Comparison of ENCODE assay signal across 11 mouse cellular contexts in the genomic region with DNA sequence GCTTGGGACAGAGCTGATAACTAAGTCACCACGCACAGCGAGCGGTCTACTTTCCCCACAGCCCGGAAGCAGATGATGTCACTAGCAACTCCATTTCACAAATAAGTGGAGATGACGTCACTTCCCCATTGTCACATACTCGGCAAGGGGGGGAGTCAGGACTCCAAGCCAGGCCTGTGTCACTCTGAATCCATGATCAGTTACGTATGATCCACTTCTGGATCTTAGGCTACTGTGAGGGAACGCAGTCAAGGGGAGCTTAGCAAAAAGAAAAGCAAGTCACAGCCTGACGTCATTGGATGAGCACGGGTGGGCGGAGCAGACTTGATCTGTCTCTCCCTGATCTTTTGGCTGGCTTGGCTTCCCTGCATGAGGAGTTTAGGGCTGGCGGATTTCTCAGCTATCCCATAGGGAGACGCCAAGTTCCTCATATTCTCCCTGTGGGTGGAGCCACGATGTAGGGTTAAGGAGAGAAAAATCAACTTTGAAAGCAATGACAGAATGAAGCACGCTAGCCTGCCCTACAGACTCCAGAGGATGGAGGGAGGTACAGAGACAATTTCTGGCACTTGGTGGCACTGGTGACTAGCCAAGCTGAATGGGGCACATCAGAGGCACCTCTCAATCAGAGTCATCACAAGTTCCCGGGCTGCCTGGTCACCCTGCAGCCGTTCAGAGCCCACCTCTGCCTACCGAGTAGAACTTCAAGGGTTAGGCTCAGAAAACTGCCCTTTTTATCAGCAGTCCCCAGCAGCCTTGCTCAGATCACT. TPM values are rescaled to one million over a fixed set of nuclear protein-coding genes. Genes with fewer than 3 reads are reported as not detected.
DNase-seq lines count a peak whose midpoint lies in the region; ATAC-seq and TF ChIP-seq lines count a peak whose summit lies in the region.
"Had no signal": no experiment of that assay in that cellular context is flagged by ENCODE, and none has a peak within 500 bp of the region (broad histone marks: within the 10 kb centered on the region; RNA-seq: fewer than 3 reads in every experiment).

No protein-coding gene starts in this region.

- no peak for TF ChIP-seq CTCF in thymus, adult 2 months (IDR thresholded peaks at IDR 0.05; ENCODE audit: borderline replicate concordance, control insufficient read depth, extremely low read depth, insufficient read depth, low read length, poor library complexity)

- H3K9ac ChIP-seq in forebrain, embryonic 13.5 days = no peak overlapping the region
- no peak overlapping the region for H3K9ac ChIP-seq in heart, embryonic 12.5 days
- no peak overlapping the region for H3K9ac ChIP-seq in kidney, embryonic 14.5 days (ENCODE audit: low read depth, low read length)
- H3K9ac ChIP-seq: hindbrain, embryonic 15.5 days had no signal

- no peaks in the 10 kb centered on the region for H3K27me3 ChIP-seq in forebrain, embryonic 13.5 days
- no peaks in the 10 kb centered on the region for H3K27me3 ChIP-seq in forebrain, embryonic 10.5 days (ENCODE audit: poor library complexity, severe bottlenecking)
- no peaks in the 10 kb centered on the region for H3K27me3 ChIP-seq in heart, embryonic 12.5 days (replicated peaks)
- H3K27me3 ChIP-seq in kidney, embryonic 14.5 days (ENCODE audit: control insufficient read depth, insufficient read depth, low read length) = no peaks in the 10 kb centered on the region
- H3K27me3 ChIP-seq in thymus, adult 2 months (ENCODE audit: control insufficient read depth, insufficient read depth, low read length) = peaks cover 4% of the 10 kb centered on the region; the same call in 1 of the 2 replicates
- H3K27me3 ChIP-seq: hindbrain, embryonic 15.5 days had no signal

- peak overlapping the region; percentile 22; the same call in 1 of the 2 replicates for H3K27ac ChIP-seq in forebrain, embryonic 13.5 days
- H3K27ac ChIP-seq in forebrain, embryonic 10.5 days = no peak overlapping the region
- H3K27ac ChIP-seq in heart, embryonic 12.5 days (ENCODE audit: poor library complexity, severe bottlenecking) = no peak overlapping the region
- no peak overlapping the region for H3K27ac ChIP-seq in kidney, embryonic 14.5 days (ENCODE audit: low read depth, low read length)
- no peak overlapping the region for H3K27ac ChIP-seq in thymus, adult 2 months (ENCODE audit: control insufficient read depth, insufficient read depth, low read length)
- H3K27ac ChIP-seq: hindbrain, embryonic 15.5 days had no signal

- TF ChIP-seq POLR2A in thymus, adult 2 months (IDR thresholded peaks at IDR 0.05; ENCODE audit: control insufficient read depth, extremely low read depth, insufficient read depth, low read length, poor library complexity) = no peak

- 66% methylated on average over 18 of the region's 18 CpGs for WGBS in forebrain, embryonic 13.5 days
- WGBS in forebrain, embryonic 10.5 days = 77% methylated on average over 18 of the region's 18 CpGs
- 54% methylated on average over 18 of the region's 18 CpGs for WGBS in heart, embryonic 12.5 days
- WGBS in kidney, embryonic 14.5 days = 72% methylated on average over 18 of the region's 18 CpGs
- WGBS in thymus, adult 2 months = 84% methylated on average over 18 of the region's 18 CpGs

- DNase-seq in forebrain, embryonic 10.5 days (ENCODE audit: extremely low spot score, low spot score) = no peak
- DNase-seq in Muller cell, postnatal 12 days (ENCODE audit: inconsistent ontology term) = peak; percentile 48
- peak; percentile 25 for DNase-seq in lung, postnatal 25 days (ENCODE audit: low spot score)
- no peak for DNase-seq in yolk sac, embryonic 10.5 days (ENCODE audit: low spot score)
- DNase-seq in thymus, adult 2 months = no peak
- DNase-seq: midbrain, embryonic 14.5 days; thymus, postnatal 14 days had no signal

- no peak for ATAC-seq in forebrain, embryonic 13.5 days
- 0 out of 2 replicates have a peak, but pooled peaks have one; percentile 2 for ATAC-seq in heart, embryonic 12.5 days (ENCODE audit: insufficient number of reproducible peaks, low FRiP score)
- ATAC-seq in kidney, embryonic 14.5 days (ENCODE audit: low FRiP score, low TSS enrichment) = no peak

- H3K4me3 ChIP-seq in forebrain, embryonic 13.5 days = no peak overlapping the region
- no peak overlapping the region for H3K4me3 ChIP-seq in forebrain, embryonic 10.5 days
- no peak overlapping the region for H3K4me3 ChIP-seq in heart, embryonic 12.5 days
- H3K4me3 ChIP-seq in kidney, embryonic 14.5 days (ENCODE audit: low read length) = no peak overlapping the region
- no peak overlapping the region for H3K4me3 ChIP-seq in thymus, adult 2 months (ENCODE audit: control insufficient read depth, insufficient read depth, low read length)
- H3K4me3 ChIP-seq: hindbrain, embryonic 15.5 days had no signal

- H3K36me3 ChIP-seq in forebrain, embryonic 13.5 days (ENCODE audit: poor library complexity, severe bottlenecking) = peaks cover 57% of the 10 kb centered on the region
- H3K36me3 ChIP-seq in forebrain, embryonic 10.5 days (replicated peaks) = peaks cover 78% of the 10 kb centered on the region
- H3K36me3 ChIP-seq in heart, embryonic 12.5 days = peaks cover 57% of the 10 kb centered on the region
- H3K36me3 ChIP-seq in kidney, embryonic 14.5 days (ENCODE audit: control insufficient read depth, insufficient read depth, low read length) = peaks cover 35% of the 10 kb centered on the region
- no peaks in the 10 kb centered on the region for H3K36me3 ChIP-seq in thymus, adult 2 months (ENCODE audit: control insufficient read depth, insufficient read depth, low read length)

- H3K4me2 ChIP-seq in forebrain, embryonic 13.5 days = no peak overlapping the region
- no peak overlapping the region for H3K4me2 ChIP-seq in heart, embryonic 12.5 days
- H3K4me2 ChIP-seq in kidney, embryonic 14.5 days (replicated peaks; ENCODE audit: low read depth, low read length) = no peak overlapping the region
- H3K4me2 ChIP-seq: hindbrain, embryonic 15.5 days had no signal

- peaks cover 12% of the 10 kb centered on the region for H3K9me3 ChIP-seq in forebrain, embryonic 13.5 days (replicated peaks)
- peaks cover 12% of the 10 kb centered on the region for H3K9me3 ChIP-seq in forebrain, embryonic 10.5 days
- H3K9me3 ChIP-seq in heart, embryonic 12.5 days (replicated peaks) = peaks cover 8% of the 10 kb centered on the region
- peaks cover 6% of the 10 kb centered on the region; the same call in 1 of the 2 replicates for H3K9me3 ChIP-seq in kidney, embryonic 14.5 days (ENCODE audit: control insufficient read depth, low read length)
- H3K9me3 ChIP-seq: hindbrain, embryonic 15.5 days had no signal

- H3K4me1 ChIP-seq in forebrain, embryonic 13.5 days = peaks cover 41% of the 10 kb centered on the region
- H3K4me1 ChIP-seq in forebrain, embryonic 10.5 days = peaks cover 37% of the 10 kb centered on the region
- peaks cover 40% of the 10 kb centered on the region for H3K4me1 ChIP-seq in heart, embryonic 12.5 days (replicated peaks)
- H3K4me1 ChIP-seq in kidney, embryonic 14.5 days (ENCODE audit: control insufficient read depth, insufficient read depth, low read length) = 0 out of 2 replicates have a peak, but pooled peaks cover 9% of the 10 kb centered on the region
- peaks cover 11% of the 10 kb centered on the region for H3K4me1 ChIP-seq in thymus, adult 2 months (replicated peaks; ENCODE audit: control insufficient read depth, insufficient read depth, low read length)

RNA-seq across cellular contexts. Expression of gene Selenon, which starts 3.6 kb away (rescaled TPM):
- polyA plus RNA-seq in forebrain, embryonic 13.5 days (2015; fragmentation: Nextera tagmentation; extraction: Ambion mirVana) = 9.3 and 11.1 TPM in 2 replicates
- 8.3 and 9.3 TPM in 2 replicates for polyA plus RNA-seq in forebrain, embryonic 10.5 days (2016; fragmentation: Nextera tagmentation; extraction: Ambion mirVana)
- polyA plus RNA-seq in heart, embryonic 12.5 days (2016; fragmentation: Nextera tagmentation; extraction: Ambion mirVana) = 31.7 and 31.9 TPM in 2 replicates
- polyA plus RNA-seq in kidney, embryonic 14.5 days (2014; fragmentation: Nextera tagmentation; extraction: Ambion mirVana) = 15.6 and 19.5 TPM in 2 replicates
- polyA plus RNA-seq in thymus, adult 2 months (2012; rRNA removed) = 7.9 and 9.1 TPM in 2 replicates

RNA-seq across cellular contexts. Expression of gene Mtfr1l, which starts 13.2 kb away (rescaled TPM):
- polyA plus RNA-seq in forebrain, embryonic 13.5 days (2015; fragmentation: Nextera tagmentation; extraction: Ambion mirVana) = 132 and 139 TPM in 2 replicates
- polyA plus RNA-seq in forebrain, embryonic 10.5 days (2016; fragmentation: Nextera tagmentation; extraction: Ambion mirVana) = 113 and 115 TPM in 2 replicates
- 151 and 156 TPM in 2 replicates for polyA plus RNA-seq in heart, embryonic 12.5 days (2016; fragmentation: Nextera tagmentation; extraction: Ambion mirVana)
- polyA plus RNA-seq in kidney, embryonic 14.5 days (2014; fragmentation: Nextera tagmentation; extraction: Ambion mirVana) = 114 and 130 TPM in 2 replicates
- 69.2 and 77.3 TPM in 2 replicates for polyA plus RNA-seq in thymus, adult 2 months (2012; rRNA removed)

RNA-seq across cellular contexts. Expression of gene Aunip, which starts 37.6 kb away (rescaled TPM):
- 10.6 and 11.9 TPM in 2 replicates for polyA plus RNA-seq in forebrain, embryonic 13.5 days (2015; fragmentation: Nextera tagmentation; extraction: Ambion mirVana)
- polyA plus RNA-seq in forebrain, embryonic 10.5 days (2016; fragmentation: Nextera tagmentation; extraction: Ambion mirVana) = 30.3 and 32.8 TPM in 2 replicates
- polyA plus RNA-seq in heart, embryonic 12.5 days (2016; fragmentation: Nextera tagmentation; extraction: Ambion mirVana) = 11.4 and 12.0 TPM in 2 replicates
- 5.9 and 20.7 TPM in 2 replicates for polyA plus RNA-seq in kidney, embryonic 14.5 days (2014; fragmentation: Nextera tagmentation; extraction: Ambion mirVana)
- polyA plus RNA-seq in thymus, adult 2 months (2012; rRNA removed) = 2.1 and 3.8 TPM in 2 replicates

RNA-seq across cellular contexts. Expression of gene Paqr7, which starts 51.9 kb away (rescaled TPM):
- polyA plus RNA-seq in forebrain, embryonic 13.5 days (2015; fragmentation: Nextera tagmentation; extraction: Ambion mirVana) = 5.5 and 6.0 TPM in 2 replicates
- polyA plus RNA-seq in forebrain, embryonic 10.5 days (2016; fragmentation: Nextera tagmentation; extraction: Ambion mirVana) = 2.7 and 3.1 TPM in 2 replicates
- polyA plus RNA-seq in heart, embryonic 12.5 days (2016; fragmentation: Nextera tagmentation; extraction: Ambion mirVana) = 12.3 and 12.9 TPM in 2 replicates
- 0.57 and 0.73 TPM in 2 replicates for polyA plus RNA-seq in kidney, embryonic 14.5 days (2014; fragmentation: Nextera tagmentation; extraction: Ambion mirVana)
- 47.6 and 52.0 TPM in 2 replicates for polyA plus RNA-seq in thymus, adult 2 months (2012; rRNA removed)

Comparison
In these comparisons a context has a peak if more than half of its experiments do, and no peak if none do; other contexts are left out.
1. DNase-seq: peak in Muller cell, postnatal 12 days (single experiment) and lung, postnatal 25 days (single experiment); none in forebrain, embryonic 10.5 days (single experiment), yolk sac, embryonic 10.5 days (single experiment) and thymus, adult 2 months (single experiment).